Mouse (Mus musculus) hindbrain, embryonic 16.5 days (tissue): ENCODE measurements at regions not wholly inside any gene's neighbourhood (a gene's known extent, or its start where the extent isn't known, plus 50 kb on each side); places are given as distances from the start of the nearest gene placed in this dataset.

Experiments
- ATAC-seq: fragments of 200-750 bp; cut with Nextera tagmentation; 2 replicates; pipeline ENCODE4 v1.8.0; 2017; ENCODE audit warnings: moderate TSS enrichment, moderate library complexity
- H3K27ac ChIP-seq: fragments of 300-500 bp; sonication (generic); 2 replicates; pipeline ENCODE4 v1.5.1; 2014; ENCODE audit warnings: low read depth, mild to moderate bottlenecking, control low read depth, low read length, moderate library complexity
- H3K27me3 ChIP-seq: fragments of 300-500 bp; sonication (generic); replicated peaks from 2 replicates; pipeline ENCODE4 v1.6.1; 2014; ENCODE audit warnings: low read length; ENCODE audit not compliant: control insufficient read depth, insufficient read depth
- H3K36me3 ChIP-seq: fragments of 300-500 bp; sonication (generic); 2 replicates; pipeline ENCODE4 v1.6.1; 2014; ENCODE audit warnings: mild to moderate bottlenecking, low read length, moderate library complexity, mixed read lengths; ENCODE audit not compliant: control insufficient read depth, insufficient read depth
- H3K4me1 ChIP-seq: fragments of 300-500 bp; sonication (generic); 2 replicates; pipeline ENCODE4 v1.6.1; 2014; ENCODE audit warnings: low read depth, low read length; ENCODE audit not compliant: control insufficient read depth, insufficient read depth
- H3K4me2 ChIP-seq: fragments of 300-500 bp; sonication (generic); 2 replicates; pipeline ENCODE4 v1.6.1; 2014; ENCODE audit warnings: mild to moderate bottlenecking, low read length, control low read depth, moderate library complexity
- H3K4me3 ChIP-seq: fragments of 300-500 bp; sonication (generic); 2 replicates; pipeline ENCODE4 v1.5.1; 2014; ENCODE audit warnings: mild to moderate bottlenecking, low read length, control low read depth, moderate library complexity
- H3K9ac ChIP-seq: fragments of 300-500 bp; sonication (generic); 2 replicates; pipeline ENCODE4 v1.6.1; 2014; ENCODE audit warnings: low read depth, mild to moderate bottlenecking, control low read depth, low read length, moderate library complexity
- H3K9me3 ChIP-seq: fragments of 300-500 bp; sonication (generic); 2 replicates; pipeline ENCODE4 v1.6.1; 2014; ENCODE audit warnings: mild to moderate bottlenecking, low read length, moderate library complexity; ENCODE audit not compliant: control insufficient read depth
- WGBS: fragments of 180-500 bp; shearing (Covaris S2); extraction: QIAGEN DNeasy Blood & Tissue Kit; methylation state at CpG from one replicate; pipeline ENCODE4 v1.1.7; 2014; 5-methylcytosine and 5-hydroxymethylcytosine counted together

GRCm38 (mm10) chr14:96805284-96805683 is 286.4 kb upstream of the Klhl1 start:
- Histone ChIP-seq H3K27me3 (no peaks in the 10 kb centered on the region), H3K27ac (no peak overlapping the region), H3K4me1 (no peaks in the 10 kb centered on the region), H3K9me3 (no peaks in the 10 kb centered on the region), H3K36me3 (no peaks in the 10 kb centered on the region), H3K9ac (no peak overlapping the region), H3K4me2 (no peak overlapping the region), H3K4me3 (no peak overlapping the region)
- 82% methylated on average over 1 of the region's 1 CpGs for WGBS
- no peak for ATAC-seq

DNA sequence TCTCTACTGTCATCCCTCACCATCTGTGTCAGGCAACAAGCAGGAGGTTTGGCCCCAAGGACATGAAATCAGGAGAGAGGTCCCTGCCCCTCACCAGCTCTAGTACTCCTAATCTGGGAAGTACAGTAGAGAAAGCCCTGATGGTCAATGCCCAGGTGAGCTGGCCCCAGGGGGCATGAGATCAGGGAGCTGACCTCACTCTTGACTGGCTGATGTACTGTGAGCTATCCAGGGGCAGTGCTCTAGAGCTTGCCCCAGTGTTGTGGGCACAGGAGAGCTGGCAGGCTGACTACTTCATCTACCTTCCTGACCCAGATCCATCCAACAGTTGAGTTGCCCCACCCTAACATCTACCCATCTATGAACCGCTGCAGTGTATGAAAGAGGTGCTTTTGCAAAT is 275.9 kb upstream of the Klhl1 start:
- Histone ChIP-seq H3K9me3 (no peaks in the 10 kb centered on the region), H3K9ac (no peak overlapping the region), H3K27me3 (no peaks in the 10 kb centered on the region), H3K27ac (no peak overlapping the region), H3K4me1 (no peaks in the 10 kb centered on the region), H3K4me2 (no peak overlapping the region), H3K4me3 (no peak overlapping the region), H3K36me3 (no peaks in the 10 kb centered on the region)
- no peak for ATAC-seq
- WGBS = 96% methylated on average over 1 of the region's 1 CpGs

DNA sequence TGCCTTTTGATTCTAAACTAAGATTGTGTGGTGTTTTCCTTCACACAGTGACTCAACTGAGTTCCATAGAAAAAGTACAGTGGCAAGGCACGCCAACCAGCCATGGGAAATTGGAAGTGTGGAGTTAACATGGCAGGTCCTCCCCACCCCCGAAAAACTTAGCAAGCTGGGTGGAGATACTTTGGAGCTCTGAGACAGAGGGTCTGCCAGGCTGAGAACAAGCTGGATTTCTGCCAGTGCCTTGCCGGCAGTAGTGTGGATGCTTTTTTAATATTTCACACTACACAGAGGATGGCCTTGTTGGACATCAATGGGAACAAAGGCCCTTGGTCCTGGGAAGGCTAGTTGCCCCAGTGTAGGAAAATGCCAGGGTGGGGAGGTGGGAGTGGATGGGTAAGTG is 269.0 kb upstream of the Klhl1 start:
- Histone ChIP-seq H3K36me3 (no peaks in the 10 kb centered on the region), H3K9me3 (no peaks in the 10 kb centered on the region), H3K4me1 (no peaks in the 10 kb centered on the region), H3K4me3 (no peak overlapping the region), H3K27me3 (no peaks in the 10 kb centered on the region), H3K9ac (no peak overlapping the region), H3K4me2 (no peak overlapping the region), H3K27ac (no peak overlapping the region)
- ATAC-seq = no peak
- 70% methylated on average over 3 of the region's 3 CpGs for WGBS

- no peak overlapping the region for H3K4me2 ChIP-seq
- no peak overlapping the region for H3K4me3 ChIP-seq
- H3K9ac ChIP-seq = no peak overlapping the region
- no peaks in the 10 kb centered on the region for H3K9me3 ChIP-seq
- no peaks in the 10 kb centered on the region for H3K4me1 ChIP-seq
- H3K27ac ChIP-seq = no peak overlapping the region
- WGBS = 47% methylated on average over 1 of the region's 1 CpGs
- no peaks in the 10 kb centered on the region for H3K36me3 ChIP-seq
- no peak for ATAC-seq
- H3K27me3 ChIP-seq = no peaks in the 10 kb centered on the region
Observed at GRCm38 (mm10) chr14:96787286-96787685, 268.4 kb upstream of the Klhl1 start.

DNA sequence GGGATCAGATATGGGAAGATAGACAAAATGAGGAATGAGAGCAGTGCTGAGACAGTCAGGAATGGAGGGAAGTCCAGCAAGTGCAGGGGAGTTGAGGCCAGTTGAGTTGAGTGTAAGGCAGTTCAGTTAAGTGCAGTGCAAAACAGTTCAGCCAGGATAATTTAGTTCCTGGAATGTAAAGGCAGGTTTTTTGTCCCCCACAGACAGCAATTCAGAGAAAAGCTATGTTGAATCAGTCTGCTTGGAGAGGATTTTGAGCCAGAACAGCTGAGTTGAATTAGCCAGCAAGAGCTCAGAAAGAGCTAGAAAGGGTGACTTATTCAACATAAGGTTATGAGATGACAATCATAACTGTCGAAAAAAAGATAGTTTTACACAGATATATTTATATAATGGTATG is 256.9 kb upstream of the Klhl1 start:
- WGBS = 86% methylated on average over 1 of the region's 1 CpGs
- H3K27ac ChIP-seq = no peak overlapping the region
- H3K27me3 ChIP-seq = no peaks in the 10 kb centered on the region
- no peaks in the 10 kb centered on the region for H3K4me1 ChIP-seq
- no peaks in the 10 kb centered on the region for H3K9me3 ChIP-seq
- no peak overlapping the region for H3K4me3 ChIP-seq
- no peak overlapping the region for H3K9ac ChIP-seq
- H3K36me3 ChIP-seq = no peaks in the 10 kb centered on the region
- ATAC-seq = no peak
- H3K4me2 ChIP-seq = no peak overlapping the region

- WGBS = 94% methylated on average over 8 of the region's 8 CpGs
- Histone ChIP-seq H3K9ac (no peak overlapping the region), H3K4me2 (no peak overlapping the region), H3K9me3 (no peaks in the 10 kb centered on the region), H3K4me3 (no peak overlapping the region), H3K27me3 (no peaks in the 10 kb centered on the region), H3K36me3 (no peaks in the 10 kb centered on the region), H3K4me1 (no peaks in the 10 kb centered on the region), H3K27ac (no peak overlapping the region)
- ATAC-seq = no peak
Observed at GRCm38 (mm10) chr14:96760591-96760990, 241.7 kb upstream of the Klhl1 start.

DNA sequence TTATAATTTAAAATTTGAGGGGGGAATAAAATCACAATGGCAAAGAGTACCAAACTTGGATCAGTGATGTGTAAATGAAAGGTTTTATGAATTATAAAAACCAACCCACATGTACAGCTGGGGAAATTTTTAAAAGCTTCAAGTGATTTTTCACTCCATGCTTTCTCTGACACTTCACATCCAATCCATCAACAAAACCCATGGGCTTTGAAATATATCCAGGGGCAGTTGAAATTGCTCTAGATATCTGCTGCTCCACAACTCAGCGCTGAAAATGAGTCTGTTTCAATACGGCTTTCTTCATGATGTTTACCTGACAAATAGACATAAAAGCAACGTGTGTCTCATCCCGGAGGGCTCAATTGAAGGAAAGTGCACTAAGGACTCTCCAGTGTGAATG is 214.3 kb upstream of the Klhl1 start:
- H3K36me3 ChIP-seq = no peaks in the 10 kb centered on the region
- WGBS = 66% methylated on average over 4 of the region's 4 CpGs

DNA sequence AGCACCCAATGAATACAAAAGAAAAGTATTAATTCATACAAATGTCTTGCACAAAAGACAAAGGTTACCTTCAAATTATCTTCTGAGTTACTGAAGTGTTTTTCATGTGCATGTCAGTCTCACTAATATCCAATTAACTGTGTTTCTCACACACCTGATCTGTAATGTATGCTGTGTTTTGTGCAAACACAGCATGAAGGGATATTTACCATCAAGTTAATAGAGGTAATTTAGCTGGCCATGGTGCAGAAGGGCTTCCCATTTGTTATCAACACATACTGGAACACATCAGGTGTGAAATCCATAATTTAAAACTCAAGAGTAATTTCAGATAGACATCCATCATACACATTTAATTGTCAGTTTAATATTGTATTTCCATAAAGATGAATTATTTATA is 178.2 kb upstream of the Klhl1 start:
- Histone ChIP-seq H3K9me3 (no peaks in the 10 kb centered on the region), H3K9ac (no peak overlapping the region)
- ATAC-seq = no peak

More for the DNA sequence above, 214.3 kb upstream of the Klhl1 start:
- Histone ChIP-seq H3K4me2 (no peak overlapping the region), H3K27ac (no peak overlapping the region), H3K9me3 (no peaks in the 10 kb centered on the region), H3K9ac (no peak overlapping the region), H3K27me3 (no peaks in the 10 kb centered on the region), H3K4me1 (no peaks in the 10 kb centered on the region), H3K4me3 (no peak overlapping the region)
- no peak for ATAC-seq

GRCm38 (mm10) chr14:96690923-96691322 is 172.0 kb upstream of the Klhl1 start:
- ATAC-seq = no peak
- Histone ChIP-seq H3K4me2 (no peak overlapping the region), H3K4me1 (no peaks in the 10 kb centered on the region), H3K9me3 (no peaks in the 10 kb centered on the region), H3K27ac (no peak overlapping the region), H3K9ac (no peak overlapping the region), H3K36me3 (no peaks in the 10 kb centered on the region), H3K4me3 (no peak overlapping the region), H3K27me3 (no peaks in the 10 kb centered on the region)
- 56% methylated on average over 1 of the region's 1 CpGs for WGBS

More for the DNA sequence above, 178.2 kb upstream of the Klhl1 start:
- Histone ChIP-seq H3K36me3 (no peaks in the 10 kb centered on the region), H3K27ac (no peak overlapping the region), H3K4me3 (no peak overlapping the region), H3K27me3 (no peaks in the 10 kb centered on the region), H3K4me2 (no peak overlapping the region), H3K4me1 (no peaks in the 10 kb centered on the region)

GRCm38 (mm10) chr14:96683943-96684342 is 165.0 kb upstream of the Klhl1 start:
- H3K4me2 ChIP-seq = no peak overlapping the region
- 81% methylated on average over 5 of the region's 5 CpGs for WGBS
- H3K9me3 ChIP-seq = no peaks in the 10 kb centered on the region
- H3K9ac ChIP-seq = no peak overlapping the region
- H3K4me1 ChIP-seq = no peaks in the 10 kb centered on the region
- H3K36me3 ChIP-seq = no peaks in the 10 kb centered on the region
- no peak overlapping the region for H3K27ac ChIP-seq
- H3K27me3 ChIP-seq = no peaks in the 10 kb centered on the region
- no peak overlapping the region for H3K4me3 ChIP-seq
- no peak for ATAC-seq
